Mouse (Mus musculus) urinary bladder, postnatal 4 days (tissue): ENCODE data around the gene Cit.

Experiments used
- DNase-seq, 2 experiments: peaks; one replicate each; pipeline ENCODE4 v3.0.0; 2021 to 2022; ENCODE audit warnings: low spot score in 2 of 2

Cit gene

DNA sequence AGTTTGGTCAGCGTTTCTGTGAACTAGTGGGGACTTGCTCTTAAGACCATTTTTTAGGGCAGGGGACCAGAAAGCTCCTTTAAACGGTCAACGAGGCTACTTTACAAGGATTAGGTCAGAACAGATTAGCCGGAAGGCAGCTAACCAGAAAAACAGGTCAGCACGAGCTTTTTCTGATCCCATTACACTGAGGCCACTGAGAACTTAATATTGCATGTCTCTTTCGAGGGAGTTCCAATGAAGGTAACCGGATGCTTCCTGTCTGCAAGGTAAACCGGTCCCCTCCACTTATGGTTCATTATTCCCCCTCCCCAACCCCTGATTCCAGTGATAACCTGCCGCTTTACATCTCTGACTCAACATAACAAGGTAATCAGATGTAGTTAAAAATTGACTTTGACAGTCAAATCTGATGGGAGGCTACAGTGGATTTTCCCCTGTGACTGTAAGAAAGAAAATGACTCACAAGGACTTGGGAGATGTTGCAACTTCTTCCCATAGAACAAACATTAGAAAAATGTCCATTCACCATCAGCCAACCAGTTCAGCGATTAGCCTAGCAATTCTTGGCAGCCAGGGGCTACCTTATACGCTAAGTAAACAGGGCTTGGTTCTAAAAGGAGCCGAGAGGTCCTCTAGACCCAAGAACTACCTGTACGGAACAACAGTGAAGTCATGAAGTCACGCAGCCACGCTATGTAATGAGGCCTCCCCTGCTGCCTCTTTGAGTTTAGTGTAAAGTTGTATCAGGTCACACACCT is 164.2 kb downstream of the Cit start:
- no peak for DNase-seq

DNA sequence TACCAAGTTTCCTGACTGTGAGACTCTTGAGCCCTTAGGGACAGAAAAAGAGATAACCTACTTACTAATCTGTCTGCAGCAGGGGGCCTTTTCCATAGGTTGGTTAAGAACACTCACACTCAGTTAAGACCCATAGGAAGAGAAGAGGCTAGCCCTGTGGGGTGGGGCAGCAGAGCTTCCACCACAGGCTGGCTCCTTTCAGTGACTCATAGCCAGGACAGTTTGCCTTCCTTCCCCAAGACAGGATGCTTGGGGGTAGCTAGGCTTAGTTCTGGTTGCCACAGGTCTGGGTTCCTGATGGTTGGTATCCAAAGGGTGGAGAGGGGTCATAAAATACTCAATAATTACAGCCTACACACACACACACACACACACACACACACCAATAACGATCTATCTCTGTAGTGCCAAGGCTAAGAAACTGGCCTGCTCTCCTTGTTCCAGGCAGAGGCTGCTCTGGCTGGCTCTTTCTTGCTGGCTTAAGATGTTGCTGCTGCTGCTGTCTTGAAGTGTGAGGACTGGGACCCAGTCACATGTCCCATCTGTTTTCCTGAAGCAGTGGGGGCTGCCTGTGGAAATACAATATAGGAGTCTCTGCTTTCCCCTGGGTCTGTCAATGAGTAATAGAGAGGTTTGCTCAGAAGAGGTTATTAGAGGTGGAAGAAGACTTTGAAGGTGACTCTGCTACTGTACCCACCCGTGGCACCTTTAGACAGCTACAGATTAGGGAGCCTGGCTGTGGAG is 165.0 kb downstream of the Cit start:
- DNase-seq, result no peak

DNA sequence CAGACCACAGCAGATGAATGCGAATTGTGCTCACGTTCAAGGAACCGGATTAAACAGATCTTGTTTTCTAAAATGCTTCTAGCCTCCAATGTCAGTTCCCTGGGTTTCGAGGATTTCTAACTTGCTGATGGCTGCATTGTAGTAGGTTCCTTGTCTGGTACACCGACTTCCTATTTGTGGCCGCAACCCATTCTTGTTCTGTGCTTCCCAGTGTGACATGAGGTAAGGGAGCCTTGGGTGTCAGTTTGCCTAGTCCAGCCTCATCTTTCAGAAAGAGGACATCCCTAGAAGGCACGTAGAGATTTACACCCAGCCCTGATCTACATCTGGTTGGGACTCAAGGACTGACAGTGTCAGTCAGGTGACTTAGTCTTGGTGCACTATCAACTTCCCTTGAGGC is 166.6 kb downstream of the Cit start:
- no peak for DNase-seq

DNA sequence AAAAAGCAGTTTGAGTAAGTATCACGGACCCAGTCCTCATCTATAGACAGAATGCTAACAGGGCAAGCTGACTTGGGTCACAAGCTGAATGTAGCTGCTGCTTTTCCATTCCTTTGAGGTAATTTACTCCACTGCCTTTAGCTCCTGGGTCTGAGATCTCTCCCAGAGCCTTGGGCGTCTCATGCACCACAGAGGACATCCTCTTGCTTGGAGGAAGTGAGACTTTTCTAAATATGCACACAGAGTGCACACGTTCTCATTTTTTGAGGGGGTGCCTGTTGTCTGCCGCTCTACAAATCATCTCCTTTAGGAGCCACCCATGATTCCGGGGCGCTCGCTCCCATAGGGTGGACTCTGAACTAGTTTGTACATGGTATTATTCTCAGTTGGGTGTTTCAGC is 167.4 kb downstream of the Cit start:
- DNase-seq, result no peak

DNA sequence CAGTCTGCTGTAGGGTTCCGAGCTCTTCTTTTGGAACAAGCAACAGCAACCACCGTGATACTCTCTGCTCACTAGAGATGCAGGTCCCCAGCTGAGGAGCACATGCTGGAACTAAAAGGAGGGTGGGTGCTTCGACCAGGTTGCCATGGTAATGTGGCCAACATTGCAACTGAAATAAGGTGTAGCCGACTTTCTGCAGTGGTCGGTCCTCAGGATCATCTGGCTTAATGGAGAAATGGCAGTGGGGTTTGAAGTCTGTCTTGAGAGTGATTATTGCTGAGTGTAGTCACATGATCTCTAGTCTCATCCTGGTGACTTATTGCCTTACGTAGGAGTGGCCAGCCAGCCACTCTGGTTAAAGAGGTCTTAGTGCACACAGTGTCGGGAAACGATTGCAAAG is 168.7 kb downstream of the Cit start:
- DNase-seq, result no peak

DNA sequence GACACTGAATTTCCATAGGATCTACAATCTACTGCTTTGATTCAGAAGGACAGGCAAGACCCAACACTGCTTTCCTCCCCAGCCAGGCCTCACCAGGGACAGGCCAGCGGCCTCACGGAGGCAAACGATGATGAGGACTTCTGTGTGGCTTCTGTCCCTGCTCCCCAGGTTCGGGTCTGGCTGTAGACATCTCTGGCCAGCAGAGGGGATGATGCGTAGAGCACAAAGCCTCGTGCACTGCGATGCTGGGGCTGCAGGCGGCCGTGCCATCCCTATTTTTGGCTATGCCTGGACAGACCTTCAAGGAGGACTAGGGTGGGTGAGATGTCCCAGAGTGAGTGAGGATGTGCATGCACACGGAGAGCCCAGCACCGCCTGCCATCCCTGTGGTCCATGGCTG is 169.2 kb downstream of the Cit start:
- no peak for DNase-seq

DNA sequence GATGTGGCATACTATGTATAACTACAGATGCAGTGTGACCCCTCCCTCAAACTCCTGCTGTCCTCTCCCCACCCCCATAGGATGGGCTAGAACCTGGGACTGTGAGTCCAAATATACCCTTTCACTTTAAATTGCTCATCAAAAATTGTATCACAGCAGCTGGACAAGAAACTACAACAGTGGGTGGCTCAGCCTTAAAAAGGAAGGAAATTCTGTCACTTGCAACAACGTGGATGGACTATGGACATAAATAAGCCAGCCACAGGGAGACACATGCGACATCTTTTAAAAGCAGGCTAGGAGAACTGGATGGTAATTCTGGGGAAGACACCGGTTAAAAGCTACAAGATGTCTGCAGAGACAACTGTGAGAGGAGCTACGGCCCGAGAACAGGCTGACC is 171.5 kb downstream of the Cit start:
- no peak for DNase-seq

DNA sequence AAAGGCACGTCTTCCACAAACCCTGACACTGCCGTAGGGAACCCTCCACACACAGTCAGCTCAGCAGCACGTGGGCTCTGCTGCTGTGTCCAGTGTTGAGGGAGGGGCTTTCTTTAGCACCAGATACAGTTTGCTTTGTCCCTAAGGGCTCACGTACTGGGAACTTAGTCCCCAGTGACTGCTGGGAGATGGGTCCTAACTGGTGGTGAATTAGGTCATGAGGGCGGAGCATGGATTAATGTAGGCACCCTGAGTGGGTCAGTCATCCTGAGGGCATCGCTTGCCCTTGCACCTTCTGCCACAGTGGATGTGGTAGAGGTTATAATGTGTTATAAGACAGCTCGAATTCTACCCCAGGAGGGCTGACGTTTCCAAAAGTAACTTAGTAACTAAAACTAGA is 172.3 kb downstream of the Cit start:
- no peak for DNase-seq

DNA sequence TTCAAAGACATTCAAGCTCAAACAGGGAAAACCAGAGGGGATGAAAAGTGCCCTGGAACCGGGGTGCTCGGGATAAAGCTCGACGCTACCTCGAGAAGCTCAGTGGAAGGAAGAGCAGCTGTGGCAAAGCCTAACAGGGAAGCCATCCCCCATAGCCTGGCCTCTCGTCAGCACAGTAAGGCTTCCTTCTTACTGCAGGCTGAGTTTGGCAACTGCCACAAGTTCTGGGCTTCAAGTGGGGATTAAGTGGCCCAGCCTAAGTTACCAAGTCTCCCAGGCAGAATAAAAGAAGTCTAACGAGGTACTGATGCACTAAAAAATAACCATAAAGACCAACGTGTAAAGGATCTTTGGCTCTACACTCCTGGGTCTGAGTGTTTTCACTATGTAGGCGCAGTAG is 173.1 kb downstream of the Cit start:
- no peak for DNase-seq

DNA sequence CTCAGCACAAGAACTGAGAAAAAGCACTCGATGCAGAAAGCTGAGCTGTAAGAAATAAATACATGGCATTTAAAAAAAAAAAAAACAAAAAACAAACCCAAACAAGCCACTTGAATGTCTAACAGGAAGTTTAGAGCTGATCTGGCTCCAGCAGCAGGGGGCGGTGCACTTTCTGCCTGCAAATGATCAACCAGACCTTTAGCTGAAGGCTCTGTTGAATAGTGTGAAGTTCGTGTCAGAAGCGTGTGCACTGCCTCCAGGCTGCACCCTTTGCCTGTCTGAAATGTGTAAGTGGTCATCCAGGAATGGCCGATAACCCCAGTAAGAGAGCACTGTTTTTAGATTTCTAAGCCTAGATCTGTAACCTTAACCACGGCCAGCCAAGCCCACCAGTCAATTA is 173.7 kb downstream of the Cit start:
- no peak for DNase-seq

DNA sequence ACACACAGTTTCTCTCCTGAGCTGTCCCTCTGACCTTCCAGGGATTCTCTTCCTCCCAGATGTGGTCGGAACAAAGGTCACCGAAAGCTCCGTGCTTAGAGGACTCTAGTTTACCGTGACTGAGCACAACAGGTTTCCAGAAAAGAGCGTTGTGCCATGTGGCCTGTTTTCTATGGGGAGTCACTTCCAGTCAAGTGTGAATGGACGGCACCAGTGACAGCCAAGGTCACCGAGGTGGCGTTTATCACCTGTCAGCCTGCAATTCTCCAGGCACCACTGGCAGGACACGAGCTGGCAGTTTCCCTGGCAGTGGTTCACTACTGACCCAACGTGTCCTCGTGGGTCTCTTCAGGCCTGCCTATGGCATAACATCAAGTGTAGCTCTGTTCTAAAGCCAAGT is 174.3 kb downstream of the Cit start:
- no peak for DNase-seq

DNA sequence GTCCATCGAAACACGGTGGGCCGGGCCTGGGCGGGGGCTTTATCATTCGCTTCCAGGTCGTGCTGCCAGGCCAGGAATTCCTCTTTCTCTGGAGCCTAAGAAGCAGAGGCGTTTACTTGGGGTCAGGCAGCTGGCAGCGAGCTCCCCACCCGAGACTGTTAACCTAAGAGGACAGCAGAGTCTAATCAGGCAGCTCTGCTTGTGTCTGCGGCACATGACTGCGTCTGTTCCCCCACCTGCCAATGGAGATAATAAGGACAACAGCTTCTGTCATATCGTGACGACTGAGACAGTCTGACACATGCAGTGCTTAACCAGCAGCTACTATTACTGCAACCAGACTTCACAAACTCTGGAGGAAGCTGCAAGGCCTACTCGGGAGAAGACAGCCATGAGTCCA is 176.5 kb downstream of the Cit start:
- no peak for DNase-seq

DNA sequence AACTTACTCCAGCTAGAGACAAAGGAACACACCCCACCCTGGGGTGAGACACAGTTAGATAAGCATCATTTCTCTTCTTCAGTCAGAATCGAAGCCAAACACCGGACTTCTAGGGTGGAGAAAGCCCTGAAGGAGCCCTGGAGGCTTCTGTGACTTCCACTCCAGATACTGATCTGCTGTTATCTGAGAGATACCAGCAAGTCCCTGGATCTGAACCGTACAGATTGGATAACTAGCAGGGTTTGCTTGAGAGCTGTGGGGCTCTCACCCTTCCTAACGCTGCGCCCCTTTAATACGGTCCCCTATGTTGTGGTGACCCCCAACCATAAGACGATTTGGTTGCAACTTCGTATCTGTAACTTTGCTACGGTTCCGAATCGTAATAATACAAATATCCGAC is 177.1 kb downstream of the Cit start:
- no peak for DNase-seq

DNA sequence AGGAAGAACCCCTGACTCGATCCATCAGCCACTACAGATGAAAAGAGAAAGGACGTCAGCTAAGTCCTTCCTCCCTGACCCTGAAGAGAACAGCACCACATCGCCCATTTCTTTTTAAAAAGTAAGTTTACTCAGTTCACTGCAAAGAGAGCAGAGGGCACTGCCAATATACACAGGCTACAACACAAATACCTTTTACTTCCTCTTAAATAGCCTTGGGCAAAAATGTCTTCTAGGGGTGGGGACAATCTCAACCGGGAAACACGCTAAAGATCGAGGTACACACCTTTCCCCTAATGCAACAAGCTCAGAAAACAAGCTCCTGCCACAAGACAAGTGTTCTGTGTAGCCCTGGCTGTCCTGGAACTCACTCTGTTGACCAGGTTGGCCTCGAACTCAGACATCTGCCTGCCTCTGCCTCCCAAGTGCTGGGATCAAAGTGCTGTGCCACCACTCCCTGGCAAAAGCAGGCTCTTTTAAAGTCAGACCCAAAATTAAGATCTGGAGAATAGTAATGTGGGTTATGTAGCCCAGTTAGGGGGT is 177.7 kb downstream of the Cit start:
- DNase-seq, result no peak

DNA sequence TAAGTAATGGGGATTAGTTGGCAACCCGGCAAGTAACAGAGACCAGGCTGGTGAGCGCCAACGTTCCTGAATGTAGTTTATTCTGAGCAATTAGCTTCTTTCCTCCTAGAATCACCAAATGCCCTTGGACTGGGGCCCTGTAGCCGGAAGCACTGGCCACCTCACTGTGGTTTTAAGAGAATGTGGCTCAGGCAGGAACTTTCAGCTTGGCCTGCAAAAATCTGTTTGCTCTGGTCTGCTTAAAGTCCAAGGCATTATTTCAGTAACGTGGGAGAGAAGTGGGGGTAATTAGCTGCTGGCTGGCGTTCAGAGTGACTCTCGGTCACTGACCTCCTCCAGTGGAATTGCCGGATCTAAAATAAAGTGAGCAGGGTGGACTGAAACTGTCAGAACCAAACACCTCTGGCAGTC is 178.2 kb downstream of the Cit start:
- no peak for DNase-seq

DNA sequence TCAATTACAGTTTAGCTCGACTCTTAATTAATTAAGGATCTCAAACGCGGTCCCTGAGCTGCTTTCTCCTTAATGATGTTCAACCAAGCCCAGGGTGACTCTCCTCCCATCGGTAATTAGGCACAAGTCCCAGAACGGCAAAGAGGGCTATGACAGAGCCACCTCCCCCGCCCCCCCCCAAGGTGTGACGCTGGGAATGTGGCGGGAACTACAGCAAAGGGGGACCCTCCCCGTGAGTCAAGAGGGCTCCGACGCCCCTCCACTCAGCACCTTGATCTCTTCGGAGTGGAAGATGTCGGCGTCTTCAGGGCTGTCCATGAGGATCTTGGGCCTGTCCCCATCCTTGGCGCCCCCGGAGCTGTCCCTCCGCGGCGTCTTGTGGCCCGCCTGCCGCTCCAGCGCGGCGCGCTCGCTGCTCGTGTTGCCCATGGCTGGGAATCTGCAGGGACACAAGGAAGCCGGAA is 178.8 kb downstream of the Cit start:
- DNase-seq, result no peak

DNA sequence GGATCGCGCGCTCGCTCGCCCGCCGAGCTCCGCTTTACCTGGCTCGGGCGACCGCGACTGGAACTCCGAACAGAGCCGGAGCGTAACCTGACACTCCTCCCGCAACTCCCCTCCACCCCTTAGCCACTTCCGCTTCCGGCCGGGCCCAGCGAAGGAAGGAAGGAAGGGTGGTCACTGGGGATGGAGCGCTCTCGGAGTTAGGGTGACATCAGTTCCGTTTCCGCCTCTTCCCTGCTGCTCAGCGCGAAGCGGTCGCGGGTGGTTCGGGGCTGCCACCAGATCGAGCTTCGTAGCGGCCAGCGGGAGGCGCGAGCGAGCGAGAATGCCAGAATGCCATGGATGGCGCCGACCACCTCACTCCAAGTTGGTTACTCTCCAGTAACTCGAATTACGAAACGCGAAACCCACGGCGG is 179.3 kb downstream of the Cit start, which contains the start of gene Prkab1:
TSS of gene Prkab1 (minus strand) at position 182 of the 413 bp plus-strand sequence.
- DNase-seq, result peak; percentile 90 to 93

DNA sequence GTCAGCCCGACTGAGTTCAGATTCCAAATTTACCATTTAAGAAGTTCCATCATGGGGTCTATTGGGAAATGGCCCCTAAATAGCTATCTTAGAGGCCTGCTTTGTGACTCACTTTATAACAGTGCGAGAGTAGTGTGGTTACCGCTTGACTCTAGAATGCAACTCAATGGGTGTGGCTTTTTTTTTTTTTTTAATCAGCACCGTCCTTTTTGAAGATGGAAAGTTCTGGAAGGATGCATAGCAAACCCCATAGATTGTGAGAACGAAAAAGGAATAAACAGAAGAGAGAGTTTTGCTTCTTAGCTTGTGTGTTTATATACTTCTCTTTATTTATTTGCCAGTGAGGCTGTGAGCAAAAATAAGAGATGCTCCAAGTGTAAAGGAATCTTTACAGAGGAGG is 181.0 kb downstream of the Cit start:
- no peak for DNase-seq

DNA sequence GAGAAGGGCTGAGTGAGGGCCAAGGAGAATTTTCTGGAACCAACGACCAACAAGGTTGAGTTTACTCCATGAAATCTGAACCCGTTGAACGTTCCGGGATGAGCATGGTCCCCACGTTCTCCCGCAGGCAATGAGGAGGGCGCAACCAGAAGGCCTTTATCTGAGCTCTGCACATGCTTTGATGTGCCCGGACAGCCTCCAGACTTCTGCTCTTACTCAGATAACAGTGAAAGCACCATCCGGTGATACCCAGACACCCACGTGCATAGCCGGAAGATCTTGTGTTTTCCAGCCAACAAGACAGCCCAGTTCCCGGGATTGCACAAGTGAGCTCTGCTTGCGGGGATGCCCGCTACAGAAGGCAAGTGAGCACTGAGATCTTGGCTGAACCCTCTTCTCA is 181.5 kb downstream of the Cit start:
- no peak for DNase-seq

DNA sequence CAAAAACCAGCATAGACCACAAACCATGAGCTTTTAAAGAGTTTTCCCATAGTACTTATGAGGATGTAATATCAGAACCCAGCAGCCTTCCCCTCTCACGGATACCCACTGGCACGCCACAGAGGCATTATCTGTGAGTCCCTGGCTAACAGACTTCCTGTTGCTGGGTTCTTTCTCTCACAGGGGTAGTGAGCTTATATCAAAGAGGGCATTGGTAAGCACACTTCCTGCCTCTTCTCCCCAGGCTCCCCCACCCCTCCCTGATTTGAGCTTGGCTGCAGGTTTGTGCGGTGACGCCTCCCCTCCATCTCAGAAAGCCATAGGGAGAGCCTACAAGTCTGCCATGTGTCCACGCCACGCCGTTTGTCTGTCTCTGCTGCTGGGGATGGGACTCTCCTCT is 184.0 kb downstream of the Cit start:
- no peak for DNase-seq

DNA sequence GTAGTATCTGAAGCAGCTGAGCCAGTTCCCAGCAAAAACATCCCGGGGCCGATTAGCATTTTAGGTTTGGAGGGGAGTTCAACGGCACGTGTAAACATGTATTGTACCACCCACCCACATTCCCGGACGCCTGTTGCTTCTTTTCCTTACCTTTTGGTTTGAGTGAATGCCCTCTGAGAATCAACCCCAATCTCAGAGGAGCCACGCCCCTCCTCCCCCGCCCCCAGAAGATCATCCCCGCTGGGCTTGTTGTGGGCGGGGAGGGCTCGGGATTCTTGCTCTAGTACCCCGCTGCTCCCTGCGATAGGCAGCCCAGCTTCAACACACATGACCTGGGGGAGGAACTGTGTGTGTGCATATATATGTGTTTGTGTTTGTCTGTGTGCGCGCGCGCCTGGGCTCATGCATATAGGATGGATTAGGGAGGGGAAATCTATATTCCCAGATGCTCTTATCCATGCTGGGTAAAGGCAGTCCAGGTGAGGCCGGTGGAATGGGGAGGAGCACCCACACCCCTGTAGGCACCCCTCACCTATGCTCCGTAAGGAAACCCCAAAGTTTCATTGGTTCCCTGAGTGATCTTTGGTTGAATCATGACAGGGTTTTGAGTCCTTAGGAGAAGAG is 185.6 kb downstream of the Cit start:
- no peak for DNase-seq

DNA sequence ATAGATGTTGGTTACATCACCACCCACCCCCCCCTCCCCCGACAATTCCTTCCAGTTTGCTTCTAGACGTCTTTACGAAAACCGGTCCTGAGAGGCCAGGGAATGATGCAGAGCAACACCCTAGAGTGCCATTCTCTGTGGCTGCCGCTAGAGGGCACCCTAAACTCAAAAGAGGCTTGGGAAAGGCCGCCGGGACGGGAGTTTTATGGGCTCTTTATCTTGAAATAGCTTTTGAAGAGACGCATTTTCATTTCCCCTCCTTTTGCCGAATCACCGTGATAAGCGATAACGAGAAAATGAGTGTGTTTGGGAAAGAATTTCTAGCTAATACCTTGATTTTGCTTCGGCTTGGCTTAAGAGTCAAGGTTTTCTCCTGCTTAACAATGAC is 186.1 kb downstream of the Cit start:
- DNase-seq, result peak in 1 of 2 experiments; percentile 81

DNA sequence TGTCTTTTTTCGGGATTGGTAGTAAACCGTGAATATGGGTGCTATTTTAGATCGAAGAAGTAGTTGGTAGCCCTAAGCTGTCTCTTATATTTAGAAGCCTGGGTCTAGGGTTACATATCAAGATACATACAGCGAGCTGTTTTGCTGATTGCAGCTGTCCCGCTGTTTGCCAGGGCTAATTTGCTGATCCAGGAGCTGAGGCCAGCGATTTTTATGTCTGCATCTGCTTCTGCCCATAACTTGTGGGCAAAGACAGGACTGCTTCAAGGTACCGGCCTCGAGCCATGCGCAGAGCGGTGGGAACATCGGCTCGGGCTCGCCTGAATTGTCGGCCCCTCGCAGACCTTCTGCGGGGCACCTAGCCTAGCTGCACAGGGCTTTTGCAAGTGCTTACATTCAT is 191.4 kb downstream of the Cit start:
- DNase-seq, result no peak
